Mouse (Mus musculus): Measurements from ENCODE around the gene Alkbh4. TPM values are rescaled to one million over a fixed set of nuclear protein-coding genes. Genes with fewer than 3 reads are reported as not detected.
A peak's percentile ranks its signal among the peaks of the same experiment; 100 is the strongest.

Alkbh4 gene
- polyA plus RNA-seq, 1 experiment from 2014 or later = 8.8 TPM

- H3K27ac ChIP-seq (ENCODE audit: low read depth) = peak overlapping the region; percentile 58
- TF ChIP-seq CTCF (IDR thresholded peaks at IDR 0.05; ENCODE audit: low read depth) (no peak), EP300 (IDR thresholded peaks at IDR 0.05; ENCODE audit: low read depth) (no peak)
- DNase-seq (no peak), ATAC-seq (no peak)
- H3K9me3 ChIP-seq (ENCODE audit: low read length) = no peaks in the 10 kb centered on the region; the same call in 1 of the 2 replicates
- no peaks in the 10 kb centered on the region for H3K27me3 ChIP-seq (ENCODE audit: insufficient read depth, low read length)
- no peak overlapping the region for H3K4me3 ChIP-seq (ENCODE audit: low read depth, low read length)
- peaks cover 15% of the 10 kb centered on the region for H3K4me1 ChIP-seq (ENCODE audit: insufficient read depth)
- no peak overlapping the region for H3K9ac ChIP-seq (replicated peaks)
- WGBS (ENCODE audit: insufficient replicate concordance) = 74% methylated on average over 13 of the region's 13 CpGs
- 0 out of 2 replicates have a peak overlapping the region, but pooled peaks have one; percentile 11 for H3K4me2 ChIP-seq (ENCODE audit: low read depth, low read length)
- H3K36me3 ChIP-seq (replicated peaks; ENCODE audit: insufficient read depth, low read length) = peaks cover 24% of the 10 kb centered on the region
Observed at GRCm38 (mm10) chr5:136139393-136139792, 3.4 kb downstream of the Alkbh4 start.

GRCm38 (mm10) chr5:136140057-136140482 is 4.1 kb downstream of the Alkbh4 start:
- Histone ChIP-seq H3K36me3 (replicated peaks; ENCODE audit: insufficient read depth, low read length) (peaks cover 24% of the 10 kb centered on the region), H3K4me2 (ENCODE audit: low read depth, low read length) (no peak overlapping the region), H3K9me3 (ENCODE audit: low read length) (no peaks in the 10 kb centered on the region; the same call in 1 of the 2 replicates), H3K4me3 (ENCODE audit: low read depth, low read length) (no peak overlapping the region), H3K27ac (ENCODE audit: low read depth) (0 out of 2 replicates have a peak overlapping the region, but pooled peaks have one; percentile 46), H3K27me3 (ENCODE audit: insufficient read depth, low read length) (no peaks in the 10 kb centered on the region), H3K9ac (replicated peaks) (no peak overlapping the region), H3K4me1 (ENCODE audit: insufficient read depth) (peaks cover 13% of the 10 kb centered on the region)
- DNase-seq (no peak), ATAC-seq (no peak)
- TF ChIP-seq EP300 (IDR thresholded peaks at IDR 0.05; ENCODE audit: low read depth) (no peak), CTCF (IDR thresholded peaks at IDR 0.05; ENCODE audit: low read depth) (no peak)
- WGBS (ENCODE audit: insufficient replicate concordance) = 86% methylated on average over 10 of the region's 10 CpGs

GRCm38 (mm10) chr5:136142746-136143145 is 6.8 kb downstream of the Alkbh4 start:
- TF ChIP-seq CTCF (IDR thresholded peaks at IDR 0.05; ENCODE audit: low read depth) = peak; percentile 52
- no peak for TF ChIP-seq EP300 (IDR thresholded peaks at IDR 0.05; ENCODE audit: low read depth)
- Histone ChIP-seq H3K9ac (replicated peaks) (no peak overlapping the region), H3K27me3 (ENCODE audit: insufficient read depth, low read length) (no peaks in the 10 kb centered on the region), H3K4me2 (ENCODE audit: low read depth, low read length) (no peak overlapping the region), H3K9me3 (ENCODE audit: low read length) (no peaks in the 10 kb centered on the region; the same call in 1 of the 2 replicates), H3K36me3 (replicated peaks; ENCODE audit: insufficient read depth, low read length) (peaks cover 24% of the 10 kb centered on the region), H3K4me1 (ENCODE audit: insufficient read depth) (peaks cover 5% of the 10 kb centered on the region), H3K27ac (ENCODE audit: low read depth) (no peak overlapping the region), H3K4me3 (ENCODE audit: low read depth, low read length) (no peak overlapping the region)
- ATAC-seq = no peak
- WGBS (ENCODE audit: insufficient replicate concordance) = 87% methylated on average over 5 of the region's 5 CpGs
- no peak for DNase-seq

GRCm38 (mm10) chr5:136143161-136143755 is 7.3 kb downstream of the Alkbh4 start:
- Histone ChIP-seq H3K4me2 (ENCODE audit: low read depth, low read length) (no peak overlapping the region), H3K36me3 (replicated peaks; ENCODE audit: insufficient read depth, low read length) (peaks cover 24% of the 10 kb centered on the region), H3K9me3 (ENCODE audit: low read length) (no peaks in the 10 kb centered on the region; the same call in 1 of the 2 replicates), H3K4me3 (ENCODE audit: low read depth, low read length) (no peak overlapping the region), H3K4me1 (ENCODE audit: insufficient read depth) (peaks cover 7% of the 10 kb centered on the region), H3K27me3 (ENCODE audit: insufficient read depth, low read length) (no peaks in the 10 kb centered on the region), H3K27ac (ENCODE audit: low read depth) (no peak overlapping the region), H3K9ac (replicated peaks) (no peak overlapping the region)
- TF ChIP-seq EP300 (IDR thresholded peaks at IDR 0.05; ENCODE audit: low read depth) = no peak
- TF ChIP-seq CTCF (IDR thresholded peaks at IDR 0.05; ENCODE audit: low read depth) = peak; percentile 61
- no peak for DNase-seq
- 81% methylated on average over 6 of the region's 6 CpGs for WGBS (ENCODE audit: insufficient replicate concordance)
- no peak for ATAC-seq

- TF ChIP-seq CTCF (IDR thresholded peaks at IDR 0.05; ENCODE audit: low read depth) = no peak
- TF ChIP-seq EP300 (IDR thresholded peaks at IDR 0.05; ENCODE audit: low read depth) = peak; percentile 24; the same call in 1 of the 2 replicates
- H3K4me1 ChIP-seq (ENCODE audit: insufficient read depth) = peaks cover 5% of the 10 kb centered on the region
- no peaks in the 10 kb centered on the region; the same call in 1 of the 2 replicates for H3K9me3 ChIP-seq (ENCODE audit: low read length)
- no peak overlapping the region for H3K9ac ChIP-seq (replicated peaks)
- H3K36me3 ChIP-seq (replicated peaks; ENCODE audit: insufficient read depth, low read length) = peaks cover 14% of the 10 kb centered on the region
- H3K27ac ChIP-seq (ENCODE audit: low read depth) = no peak overlapping the region
- no peak overlapping the region for H3K4me3 ChIP-seq (ENCODE audit: low read depth, low read length)
- DNase-seq (no peak), ATAC-seq (peak; percentile 24)
- H3K27me3 ChIP-seq (ENCODE audit: insufficient read depth, low read length) = no peaks in the 10 kb centered on the region
- 53% methylated on average over 12 of the region's 12 CpGs for WGBS (ENCODE audit: insufficient replicate concordance)
- H3K4me2 ChIP-seq (ENCODE audit: low read depth, low read length) = no peak overlapping the region
Observed at GRCm38 (mm10) chr5:136144606-136145430, 8.9 kb downstream of the Alkbh4 start.

GRCm38 (mm10) chr5:136146936-136147335 is 11.0 kb downstream of the Alkbh4 start:
- ATAC-seq = no peak
- H3K27me3 ChIP-seq (ENCODE audit: insufficient read depth, low read length) = no peaks in the 10 kb centered on the region
- WGBS (ENCODE audit: insufficient replicate concordance) = 63% methylated on average over 1 of the region's 1 CpGs
- no peak for DNase-seq
- H3K36me3 ChIP-seq (replicated peaks; ENCODE audit: insufficient read depth, low read length) = no peaks in the 10 kb centered on the region
- H3K27ac ChIP-seq (ENCODE audit: low read depth) = no peak overlapping the region
- H3K9me3 ChIP-seq (ENCODE audit: low read length) = no peaks in the 10 kb centered on the region; the same call in 1 of the 2 replicates
- no peak overlapping the region for H3K4me3 ChIP-seq (ENCODE audit: low read depth, low read length)
- H3K4me2 ChIP-seq (ENCODE audit: low read depth, low read length) = no peak overlapping the region
- peaks cover 5% of the 10 kb centered on the region for H3K4me1 ChIP-seq (ENCODE audit: insufficient read depth)
- TF ChIP-seq EP300 (IDR thresholded peaks at IDR 0.05; ENCODE audit: low read depth) (no peak), CTCF (IDR thresholded peaks at IDR 0.05; ENCODE audit: low read depth) (no peak)
- no peak overlapping the region for H3K9ac ChIP-seq (replicated peaks)
